Mouse (Mus musculus) left cerebral cortex, adult 9 months (tissue): ENCODE results near the gene Cemip.
"Not testable (repeated sequence)": the region's sequence is repeated elsewhere in the genome, so short reads cannot be mapped to it uniquely, and the experiment has no call there.

Source experiments
- DNase-seq, 2 experiments: peaks; one replicate each; pipeline ENCODE4 v3.0.0; 2022; ENCODE audit warnings: low spot score in 2 of 2

The Cemip gene

DNA sequence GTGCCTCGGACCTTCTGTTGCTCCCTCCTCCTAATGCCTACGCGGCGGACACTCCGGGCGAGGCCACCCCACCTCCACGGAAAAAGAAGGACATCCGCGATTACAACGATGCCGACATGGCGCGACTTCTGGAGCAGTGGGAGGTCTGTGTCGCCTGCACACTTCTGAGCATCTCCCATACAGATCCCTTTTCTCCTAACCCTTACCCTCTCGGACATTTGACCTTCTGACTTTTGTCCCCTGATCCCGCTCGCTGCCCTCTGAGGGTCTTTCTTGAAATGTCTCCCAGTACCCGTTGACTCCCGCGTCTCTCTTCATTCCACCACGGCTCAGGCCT, 194.0 kb downstream of the Cemip start:
- no peak for DNase-seq

- DNase-seq: peak; percentile 97 to 99
Measured at GRCm38 (mm10) chr7:83891433-83892332, 194.6 kb downstream of the Cemip start.

DNA sequence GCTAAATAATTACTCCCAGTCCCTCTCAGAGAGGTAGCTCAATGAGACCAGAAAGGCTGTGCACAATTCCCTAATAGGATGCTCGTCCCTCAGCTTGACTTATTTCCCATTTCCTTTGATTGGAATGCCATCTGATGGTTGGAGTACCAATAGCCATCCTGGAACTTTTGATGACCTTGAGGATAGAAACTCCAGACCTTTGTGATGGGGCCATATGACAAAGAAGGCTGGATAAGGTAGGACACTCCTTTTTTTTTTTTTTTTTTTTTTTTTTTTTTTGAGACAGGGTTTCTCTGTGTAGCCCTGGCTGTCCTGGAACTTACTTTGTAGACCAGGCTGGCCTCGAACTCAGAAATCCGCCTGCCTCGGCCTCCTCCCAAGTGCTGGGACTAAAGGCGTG, 196.4 kb downstream of the Cemip start:
- DNase-seq: not testable (repeated sequence)

GRCm38 (mm10) chr7:83889383-83889782, 196.9 kb downstream of the Cemip start:
- DNase-seq: no peak

DNA sequence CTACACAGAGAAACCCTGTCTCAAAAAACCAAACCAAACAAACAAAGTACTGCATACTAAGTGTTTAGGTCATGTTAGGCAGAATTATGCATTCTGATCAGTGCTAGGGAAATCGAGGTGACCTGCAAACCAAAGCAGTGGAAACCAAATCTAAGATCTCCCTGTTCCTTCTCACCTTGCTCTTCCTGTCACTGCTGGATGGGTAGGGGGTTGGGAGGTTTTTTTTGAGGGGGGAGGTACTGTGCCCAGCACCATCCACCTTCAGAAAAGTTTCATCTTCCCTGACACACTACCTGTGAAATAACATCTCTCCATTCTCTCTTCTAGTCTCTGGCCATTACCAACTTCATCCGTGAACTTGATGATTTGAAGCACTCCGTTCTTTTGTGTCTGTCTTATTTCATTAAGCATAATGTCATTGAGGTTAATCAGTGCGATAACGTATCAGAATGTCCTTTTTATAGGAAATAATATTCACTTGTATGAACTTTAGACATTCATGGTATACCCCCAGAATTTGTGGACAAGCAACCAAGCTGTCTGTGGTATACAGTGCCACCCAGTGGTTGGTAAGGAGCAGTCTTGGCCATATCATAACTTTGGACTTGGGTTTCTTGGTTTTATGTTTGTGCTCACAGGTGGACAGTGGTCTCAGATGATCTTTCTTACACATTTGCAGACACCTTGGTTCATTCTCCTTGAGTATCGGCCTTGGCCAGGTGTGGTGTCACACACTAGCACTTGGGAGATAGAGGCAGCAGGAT, 199.8 kb downstream of the Cemip start:
- DNase-seq: no peak

- no peak for DNase-seq
Measured at GRCm38 (mm10) chr7:83885835-83886234, 200.5 kb downstream of the Cemip start.

DNA sequence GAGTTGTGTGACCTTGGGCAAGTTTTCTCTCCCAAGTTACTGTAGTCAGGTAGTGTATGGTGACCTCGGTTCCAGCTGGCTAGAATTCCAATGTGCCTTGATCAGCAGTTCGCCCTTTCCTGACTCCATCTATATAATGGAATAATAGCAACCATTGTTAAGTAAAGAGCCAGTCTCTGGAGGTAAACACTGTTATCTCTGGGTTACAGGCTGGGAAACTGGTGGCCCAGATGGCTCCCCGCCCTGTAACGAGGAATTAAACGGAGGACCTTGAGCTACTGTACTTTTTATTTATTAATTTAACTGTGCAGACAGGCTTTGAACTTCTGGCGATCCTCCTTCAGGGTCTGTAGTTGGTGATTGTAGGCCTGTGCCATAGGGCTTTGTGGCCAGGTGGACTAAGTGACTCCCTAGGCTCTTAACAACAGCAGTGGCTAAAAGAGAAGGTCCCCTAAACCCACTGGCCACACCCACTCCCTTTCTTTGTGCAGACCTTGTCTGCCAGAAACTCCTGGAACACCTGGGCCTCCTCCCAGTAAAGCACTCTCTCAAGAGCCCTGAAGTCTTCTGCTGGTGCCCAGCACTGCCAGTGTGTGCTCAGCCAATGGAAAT, 201.3 kb downstream of the Cemip start:
- no peak for DNase-seq

- DNase-seq: peak; percentile 81 to 91
Measured at GRCm38 (mm10) chr7:83884021-83884658, 202.2 kb downstream of the Cemip start, which contains the start of the genes Tlnrd1 and Mesd. TSS of gene Tlnrd1 (minus strand) at chr7:83884305. TSS of gene Mesd (plus strand) at chr7:83884466.

GRCm38 (mm10) chr7:83883276-83884020, 202.9 kb downstream of the Cemip start:
- DNase-seq: peak in 1 of 2 experiments; percentile 55
